Mouse (Mus musculus): ENCODE results near the gene Lyrm4. TPM values are rescaled to one million over a fixed set of nuclear protein-coding genes. Genes with fewer than 3 reads are reported as not detected.
"Not testable (repeated sequence)": the region's sequence is repeated elsewhere in the genome, so short reads cannot be mapped to it uniquely, and the experiment has no call there.

Lyrm4 gene
- total and polyA plus RNA-seq, 3 experiments = 10.9 to 27.0 (median 26.3) TPM

DNA sequence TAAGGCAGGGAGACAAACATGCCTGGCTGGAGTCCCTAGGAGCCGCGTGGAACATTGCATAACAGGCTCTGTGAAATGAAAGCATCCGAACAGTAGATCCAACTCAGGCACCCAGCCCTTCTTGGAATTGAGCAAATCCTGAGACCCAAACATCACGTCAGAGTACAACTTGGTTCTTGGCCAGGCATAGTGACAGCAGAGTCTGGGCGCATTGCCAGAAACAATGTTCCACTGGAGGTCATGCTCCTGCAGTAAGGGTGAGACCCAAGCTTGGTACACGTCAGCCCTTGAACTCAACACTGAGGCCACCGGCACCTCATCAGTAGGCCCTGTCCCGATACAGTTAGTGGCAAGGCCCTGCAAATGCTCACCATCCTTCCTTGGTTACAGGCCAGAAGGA, 123.3 kb downstream of the Lyrm4 start:
- Histone ChIP-seq H3K27me3 (replicated peaks) (no peaks in the 10 kb centered on the region), H3K9ac (ENCODE audit: insufficient read depth, low read depth) (no peak overlapping the region), H3K4me1 (ENCODE audit: control insufficient read depth in 1 of 2, insufficient read depth in 2 of 2) (no peaks in the 10 kb centered on the region), H3K79me2 (replicated peaks; ENCODE audit: control insufficient read depth, extremely low read depth, insufficient read depth, poor library complexity, severe bottlenecking) (no peaks in the 10 kb centered on the region), H3K4me3 (replicated peaks in 1 of 3; ENCODE audit: low read depth in 2 of 3, low read length in 2 of 3, poor library complexity in 1 of 3) (no peak overlapping the region), H3K9me3 (replicated peaks; ENCODE audit: low read length) (no peaks in the 10 kb centered on the region), H3K27ac (ENCODE audit: insufficient read depth, low read depth) (no peak overlapping the region), H3K4me2 (ENCODE audit: insufficient read depth, low read depth, poor library complexity, severe bottlenecking) (no peak overlapping the region), H3K36me3 (replicated peaks in 1 of 2; ENCODE audit: control insufficient read depth in 1 of 2, insufficient read depth in 1 of 2, low read length in 1 of 2) (peaks cover 0 to 12% of the 10 kb centered on the region in 2 experiments)
- DNase-seq (ENCODE audit: extremely low read depth) = no peak
- in situ Hi-C loops (cut with MboI; ENCODE audit: low pct_ligation_motif_present, low pct_unique_long_range_greater_than_20kb, low sequenced_read_pairs) (no loop called here), dilution Hi-C loops (cut with MboI; ENCODE audit: extremely low pct_ligation_motif_present, extremely low pct_unique_long_range_greater_than_20kb, low sequenced_read_pairs) (no loop called here)
- TF ChIP-seq TCF12 (IDR thresholded peaks at IDR 0.05; ENCODE audit: low read depth, low read length) = no peak
- no peak for TF ChIP-seq MYC (IDR thresholded peaks at IDR 0.05; ENCODE audit: low read depth, low read length)
- no peak for TF ChIP-seq CHD1 (IDR thresholded peaks at IDR 0.05; ENCODE audit: low read depth, low read length)
- no peak for TF ChIP-seq NELFE (IDR thresholded peaks at IDR 0.05; ENCODE audit: low read depth, low read length)
- TF ChIP-seq ZNF384 (IDR thresholded peaks at IDR 0.05; ENCODE audit: low read depth, low read length) = no peak
- TF ChIP-seq RCOR1 (conservative IDR thresholded peaks at IDR 0.05; ENCODE audit: low read depth, low read length) = no peak
- no peak for TF ChIP-seq CHD2 (IDR thresholded peaks at IDR 0.05; ENCODE audit: low read length)
- TF ChIP-seq SIN3A (IDR thresholded peaks at IDR 0.05; ENCODE audit: low read length) = no peak
- TF ChIP-seq RAD21 (IDR thresholded peaks at IDR 0.05; ENCODE audit: low read depth, low read length) = no peak
- TF ChIP-seq HCFC1 (IDR thresholded peaks at IDR 0.05; ENCODE audit: low read depth, low read length) = no peak
- no peak for TF ChIP-seq ZKSCAN1 (IDR thresholded peaks at IDR 0.05; ENCODE audit: borderline replicate concordance, low read depth, low read length)
- TF ChIP-seq MAX (IDR thresholded peaks at IDR 0.05; ENCODE audit: low read length) = no peak
- TF ChIP-seq CTCF (conservative IDR thresholded peaks at IDR 0.05 in 1 of 2, IDR thresholded peaks at IDR 0.05 in 1 of 2; ENCODE audit: low read depth in 2 of 2, low read length in 2 of 2) = no peak
- TF ChIP-seq USF2 (conservative IDR thresholded peaks at IDR 0.05; ENCODE audit: low read depth, low read length) = no peak

DNA sequence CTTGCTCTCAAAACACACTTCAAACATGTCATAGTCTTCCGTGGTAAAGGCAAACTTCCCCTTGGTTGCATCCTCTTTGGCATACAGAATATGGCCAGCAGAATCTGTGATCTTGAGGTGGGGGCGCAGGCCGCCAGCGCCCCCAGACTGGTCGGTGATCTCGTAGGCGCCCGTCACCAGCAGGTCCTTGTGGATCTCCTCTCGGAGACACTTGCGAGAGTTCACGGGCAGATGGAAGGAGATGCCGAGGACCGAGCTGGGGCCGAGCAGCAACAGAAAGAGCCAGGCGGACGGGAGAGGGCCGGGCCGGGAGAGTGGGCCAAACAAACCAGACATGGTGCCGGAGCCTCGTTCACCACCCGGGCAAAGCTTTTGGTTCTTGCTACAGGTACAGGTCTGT, 126.1 kb downstream of the Lyrm4 start:
- H3K27me3 ChIP-seq (replicated peaks); H3K27ac ChIP-seq (ENCODE audit: insufficient read depth, low read depth); dilution Hi-C loops (cut with MboI; ENCODE audit: extremely low pct_ligation_motif_present, extremely low pct_unique_long_range_greater_than_20kb, low sequenced_read_pairs); DNase-seq (ENCODE audit: extremely low read depth); H3K9ac ChIP-seq (ENCODE audit: insufficient read depth, low read depth); H3K4me2 ChIP-seq (ENCODE audit: insufficient read depth, low read depth, poor library complexity, severe bottlenecking); H3K4me1 ChIP-seq (ENCODE audit: control insufficient read depth in 1 of 2, insufficient read depth in 2 of 2); in situ Hi-C loops (cut with MboI; ENCODE audit: low pct_ligation_motif_present, low pct_unique_long_range_greater_than_20kb, low sequenced_read_pairs); H3K9me3 ChIP-seq (replicated peaks; ENCODE audit: low read length); H3K79me2 ChIP-seq (replicated peaks; ENCODE audit: control insufficient read depth, extremely low read depth, insufficient read depth, poor library complexity, severe bottlenecking); H3K4me3 ChIP-seq (replicated peaks in 1 of 3; ENCODE audit: low read depth in 2 of 3, low read length in 2 of 3, poor library complexity in 1 of 3): not testable (repeated sequence)
- peaks cover 0 to 13% of the 10 kb centered on the region in 2 experiments for H3K36me3 ChIP-seq (replicated peaks in 1 of 2; ENCODE audit: control insufficient read depth in 1 of 2, insufficient read depth in 1 of 2, low read length in 1 of 2)

DNA sequence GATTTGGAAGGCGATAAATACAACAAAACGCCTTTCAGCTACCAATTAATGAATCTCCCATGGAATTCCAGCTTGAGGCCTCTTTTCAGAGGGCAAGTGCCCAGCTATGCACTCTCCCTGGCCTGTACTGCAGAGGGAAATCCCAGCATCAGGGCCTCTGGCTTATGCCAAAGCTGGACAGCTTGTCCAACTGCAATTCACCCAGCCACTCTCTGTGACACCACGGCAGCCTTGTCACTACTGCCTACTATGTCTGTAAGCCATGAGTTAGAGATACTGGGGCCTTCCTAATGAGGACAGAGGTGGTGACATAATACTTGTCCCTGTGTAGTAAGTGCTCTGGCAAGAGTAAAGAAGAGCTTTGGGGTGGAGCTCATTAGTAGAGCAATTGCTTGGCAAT, 128.0 kb downstream of the Lyrm4 start:
- Histone ChIP-seq H3K9me3 (replicated peaks; ENCODE audit: low read length) (no peaks in the 10 kb centered on the region), H3K27me3 (replicated peaks) (no peaks in the 10 kb centered on the region), H3K4me3 (replicated peaks in 1 of 3; ENCODE audit: low read depth in 2 of 3, low read length in 2 of 3, poor library complexity in 1 of 3) (no peak overlapping the region), H3K36me3 (replicated peaks in 1 of 2; ENCODE audit: control insufficient read depth in 1 of 2, insufficient read depth in 1 of 2, low read length in 1 of 2) (peaks cover 0 to 12% of the 10 kb centered on the region in 2 experiments), H3K9ac (ENCODE audit: insufficient read depth, low read depth) (no peak overlapping the region), H3K4me2 (ENCODE audit: insufficient read depth, low read depth, poor library complexity, severe bottlenecking) (no peak overlapping the region), H3K27ac (ENCODE audit: insufficient read depth, low read depth) (no peak overlapping the region), H3K79me2 (replicated peaks; ENCODE audit: control insufficient read depth, extremely low read depth, insufficient read depth, poor library complexity, severe bottlenecking) (no peaks in the 10 kb centered on the region), H3K4me1 (ENCODE audit: control insufficient read depth in 1 of 2, insufficient read depth in 2 of 2) (no peaks in the 10 kb centered on the region)
- dilution Hi-C loops (cut with MboI; ENCODE audit: extremely low pct_ligation_motif_present, extremely low pct_unique_long_range_greater_than_20kb, low sequenced_read_pairs) (no loop called here), in situ Hi-C loops (cut with MboI; ENCODE audit: low pct_ligation_motif_present, low pct_unique_long_range_greater_than_20kb, low sequenced_read_pairs) (no loop called here)
- no peak for TF ChIP-seq USF2 (conservative IDR thresholded peaks at IDR 0.05; ENCODE audit: low read depth, low read length)
- TF ChIP-seq USF1 (IDR thresholded peaks at IDR 0.05; ENCODE audit: low read depth, low read length) = no peak
- TF ChIP-seq MYC (IDR thresholded peaks at IDR 0.05; ENCODE audit: low read depth, low read length) = no peak
- no peak for TF ChIP-seq SIN3A (IDR thresholded peaks at IDR 0.05; ENCODE audit: low read length)
- no peak for TF ChIP-seq MAFK (IDR thresholded peaks at IDR 0.05; ENCODE audit: insufficient replicate concordance, low read length)
- TF ChIP-seq ZMIZ1 (IDR thresholded peaks at IDR 0.05; ENCODE audit: low read depth, low read length) = no peak
- no peak for TF ChIP-seq RCOR1 (conservative IDR thresholded peaks at IDR 0.05; ENCODE audit: low read depth, low read length)
- TF ChIP-seq CHD1 (IDR thresholded peaks at IDR 0.05; ENCODE audit: low read depth, low read length) = no peak
- TF ChIP-seq PAX5 (IDR thresholded peaks at IDR 0.05; ENCODE audit: low read length) = no peak
- no peak for TF ChIP-seq CTCF (conservative IDR thresholded peaks at IDR 0.05 in 1 of 2, IDR thresholded peaks at IDR 0.05 in 1 of 2; ENCODE audit: low read depth in 2 of 2, low read length in 2 of 2)
- no peak for TF ChIP-seq IRF4 (IDR thresholded peaks at IDR 0.05; ENCODE audit: low read depth, low read length)
- no peak for TF ChIP-seq POLR2A (IDR thresholded peaks at IDR 0.05; ENCODE audit: low read depth, low read length)
- no peak for DNase-seq (ENCODE audit: extremely low read depth)
